Mouse (Mus musculus) lung, postnatal 0 days (tissue): ENCODE measurements around the gene Klhl2.

Experiments
- CTCF ChIP-seq: IDR thresholded peaks from 2 replicates; pipeline ENCODE4 v1.5.1; 2016; ENCODE audit warnings: antibody characterized with exemption, mild to moderate bottlenecking
- EP300 ChIP-seq: IDR thresholded peaks from 2 replicates; pipeline ENCODE4 v1.6.1; 2016; ENCODE audit warnings: antibody characterized with exemption, mild to moderate bottlenecking, control low read depth

- no peak for TF ChIP-seq CTCF
- TF ChIP-seq EP300, result no peak
Observed at GRCm38 (mm10) chr8:64762751-64763150, 87.1 kb downstream of the Klhl2 start.
